Mouse (Mus musculus): ENCODE results near the gene Gcgr.

DNA sequence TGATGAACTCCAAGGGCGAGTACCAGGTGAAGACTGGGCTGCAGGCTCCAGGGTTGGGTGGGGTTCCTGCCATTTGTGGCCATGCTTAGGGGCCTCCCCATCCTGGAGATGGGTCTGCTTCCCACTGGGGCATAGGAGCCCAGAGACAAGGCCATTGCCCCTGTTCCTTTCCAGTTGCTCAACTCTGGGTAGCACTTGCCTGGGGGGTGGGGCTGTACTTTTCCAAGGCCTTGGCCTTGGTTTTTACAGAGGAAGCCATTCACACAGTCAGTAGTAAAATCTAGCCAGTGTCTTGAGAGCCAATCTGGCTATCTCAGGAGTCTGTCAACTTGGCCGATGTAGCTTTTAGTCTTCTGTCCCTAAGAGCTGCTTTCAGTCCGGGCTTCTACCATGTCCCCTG is 33.1 kb upstream of the Gcgr start:
- TF ChIP-seq CTCF (IDR thresholded peaks at IDR 0.05; ENCODE audit: extremely low read depth, insufficient read length, insufficient replicate concordance, low read depth, low read length): no peak
- no peak for TF ChIP-seq POLR2A (IDR thresholded peaks at IDR 0.05; ENCODE audit: low read depth, low read length)

All from small intestine, adult 2 months (tissue).